Mouse (Mus musculus) brain, embryonic 14.5 days (tissue): ENCODE data around the gene Gata1.

Source experiments
- CTCF ChIP-seq: fragments of 200-500 bp; IDR thresholded peaks from 2 replicates; pipeline ENCODE4 v1.5.1; 2012; ENCODE audit warnings: inconsistent platforms, mild to moderate bottlenecking, moderate library complexity, borderline replicate concordance; ENCODE audit not compliant: insufficient read depth, insufficient read length; ENCODE audit errors: extremely low read depth
- POLR2A ChIP-seq: fragments of 200-500 bp; IDR thresholded peaks from 2 replicates; pipeline ENCODE4 v1.6.1; 2012; ENCODE audit warnings: mild to moderate bottlenecking, inconsistent platforms, borderline replicate concordance; ENCODE audit not compliant: poor library complexity, insufficient read depth, insufficient read length, severe bottlenecking; ENCODE audit errors: extremely low read depth

GRCm38 (mm10) chrX:8000546-8001192 is 22.8 kb upstream of the Gata1 start:
- TF ChIP-seq CTCF: no peak
- TF ChIP-seq POLR2A: no peak
